ENCODE assay signal across 25 mouse cellular contexts in genomic region chr17:75263336-75263990, GRCm38 (mm10).
DNase-seq lines count a peak whose midpoint lies in the region; ATAC-seq and TF ChIP-seq lines count a peak whose summit lies in the region.
"Had no signal": no experiment of that assay in that cellular context is flagged by ENCODE, and none has a peak within 500 bp of the region (broad histone marks: within the 10 kb centered on the region; RNA-seq: fewer than 3 reads in every experiment).

No protein-coding gene starts in this region.

- H3K4me2 ChIP-seq in hindbrain, embryonic 16.5 days (ENCODE audit: low read length) = no peak overlapping the region
- H3K4me2 ChIP-seq in kidney, embryonic 15.5 days = no peak overlapping the region
- H3K4me2 ChIP-seq in CH12.LX (ENCODE audit: insufficient read depth, low read depth, poor library complexity, severe bottlenecking) = no peak overlapping the region
- H3K4me2 ChIP-seq: forebrain, embryonic 12.5 days; hindbrain, embryonic 15.5 days; intestine, embryonic 15.5 days; limb, embryonic 13.5 days; lung, embryonic 14.5 days; neural tube, embryonic 12.5 days; stomach, embryonic 15.5 days had no signal

- H3K79me2 ChIP-seq in CH12.LX (replicated peaks; ENCODE audit: control insufficient read depth, extremely low read depth, insufficient read depth, poor library complexity, severe bottlenecking) = no peaks in the 10 kb centered on the region

- no peaks in the 10 kb centered on the region for H3K36me3 ChIP-seq in hindbrain, embryonic 10.5 days
- no peaks in the 10 kb centered on the region for H3K36me3 ChIP-seq in hindbrain, embryonic 16.5 days (ENCODE audit: control insufficient read depth, insufficient read depth, low read length)
- peaks cover 21% of the 10 kb centered on the region; the same call in 1 of the 2 replicates for H3K36me3 ChIP-seq in kidney, embryonic 15.5 days
- H3K36me3 ChIP-seq in CH12.LX (replicated peaks in 1 of 2; ENCODE audit: control insufficient read depth in 1 of 2, insufficient read depth in 1 of 2, low read length in 1 of 2) = peaks cover 0 to 3% of the 10 kb centered on the region in 2 experiments
- H3K36me3 ChIP-seq: forebrain, embryonic 12.5 days; hindbrain, embryonic 15.5 days; intestine, embryonic 15.5 days; neural tube, embryonic 12.5 days; stomach, embryonic 15.5 days had no signal

- no peak for TF ChIP-seq RAD21 in CH12.LX (IDR thresholded peaks at IDR 0.05; ENCODE audit: low read depth, low read length)

- no peak for TF ChIP-seq POLR2A in CH12.LX (IDR thresholded peaks at IDR 0.05; ENCODE audit: low read depth, low read length)

- peaks cover 7% of the 10 kb centered on the region; the same call in 1 of the 2 replicates for H3K4me1 ChIP-seq in hindbrain, embryonic 10.5 days (replicated peaks)
- H3K4me1 ChIP-seq in hindbrain, embryonic 16.5 days (ENCODE audit: control insufficient read depth, insufficient read depth, low read depth, low read length) = no peaks in the 10 kb centered on the region
- no peaks in the 10 kb centered on the region for H3K4me1 ChIP-seq in kidney, embryonic 15.5 days
- H3K4me1 ChIP-seq in CH12.LX (ENCODE audit: control insufficient read depth in 1 of 2, insufficient read depth in 2 of 2) = peaks cover 0 to 22% of the 10 kb centered on the region in 2 experiments; a peak in 2 of 4 replicates
- H3K4me1 ChIP-seq: forebrain, embryonic 12.5 days; hindbrain, embryonic 15.5 days; intestine, embryonic 15.5 days; neural tube, embryonic 12.5 days; stomach, embryonic 15.5 days had no signal

- DNase-seq in hindbrain, embryonic 10.5 days (ENCODE audit: low spot score) = peak; percentile 13
- peak; percentile 14 for DNase-seq in kidney, postnatal 14 days
- no peak for DNase-seq in CH12.LX (ENCODE audit: extremely low read depth)
- peak; percentile 70 for DNase-seq in fibroblast of lung, adult 2 months (ENCODE audit: low read depth)
- DNase-seq in thymus, postnatal 14 days = no peak
- DNase-seq in ovary, postnatal 14 days (ENCODE audit: low spot score) = no peak
- DNase-seq: adrenal gland, adult 8-10 months; B cell, adult 2 months; cerebellum, adult 11-12 months; cerebellum, postnatal 10 days; gastrocnemius, postnatal 36 days; layer of hippocampus, postnatal 36 days; lung, embryonic 14.5 days; midbrain, embryonic 14.5 days; thymus, postnatal 36 days had no signal

- TF ChIP-seq CTCF in CH12.LX (conservative IDR thresholded peaks at IDR 0.05 in 1 of 2, IDR thresholded peaks at IDR 0.05 in 1 of 2; ENCODE audit: low read depth in 2 of 2, low read length in 2 of 2) = no peak

- 60% methylated on average over 3 of the region's 3 CpGs for WGBS in hindbrain, embryonic 10.5 days
- 26% methylated on average over 3 of the region's 3 CpGs for WGBS in hindbrain, embryonic 16.5 days
- 86% methylated on average over 3 of the region's 3 CpGs for WGBS in kidney, embryonic 15.5 days

- in situ Hi-C loops in CH12.LX (cut with MboI; ENCODE audit: low pct_ligation_motif_present, low pct_unique_long_range_greater_than_20kb, low sequenced_read_pairs) = no loop called here

- no peaks in the 10 kb centered on the region for H3K9me3 ChIP-seq in hindbrain, embryonic 10.5 days
- no peaks in the 10 kb centered on the region for H3K9me3 ChIP-seq in hindbrain, embryonic 16.5 days (ENCODE audit: control insufficient read depth, low read length)
- 0 out of 2 replicates have a peak, but pooled peaks cover 4% of the 10 kb centered on the region for H3K9me3 ChIP-seq in kidney, embryonic 15.5 days (replicated peaks)
- no peaks in the 10 kb centered on the region for H3K9me3 ChIP-seq in CH12.LX (replicated peaks; ENCODE audit: low read length)
- H3K9me3 ChIP-seq: forebrain, embryonic 12.5 days; hindbrain, embryonic 15.5 days; intestine, embryonic 15.5 days; limb, embryonic 13.5 days; neural tube, embryonic 12.5 days; stomach, embryonic 15.5 days had no signal

- no peak overlapping the region for H3K27ac ChIP-seq in hindbrain, embryonic 10.5 days
- H3K27ac ChIP-seq in hindbrain, embryonic 16.5 days (ENCODE audit: low read depth, low read length) = no peak overlapping the region
- H3K27ac ChIP-seq in kidney, embryonic 15.5 days = no peak overlapping the region
- H3K27ac ChIP-seq in CH12.LX (ENCODE audit: insufficient read depth, low read depth) = no peak overlapping the region
- H3K27ac ChIP-seq: forebrain, embryonic 12.5 days; hindbrain, embryonic 15.5 days; intestine, embryonic 15.5 days; limb, embryonic 13.5 days; liver, embryonic 14.5 days; neural tube, embryonic 12.5 days; stomach, embryonic 15.5 days had no signal

- dilution Hi-C loops in CH12.LX (cut with MboI; ENCODE audit: extremely low pct_ligation_motif_present, extremely low pct_unique_long_range_greater_than_20kb, low sequenced_read_pairs) = no loop called here

- ATAC-seq in hindbrain, embryonic 16.5 days = no peak
- no peak for ATAC-seq in kidney, embryonic 15.5 days (replicated peaks; ENCODE audit: low FRiP score)
- ATAC-seq: activated CD4-positive, CD25-positive, alpha-beta regulatory T cell, adult 4 months; intestine, embryonic 15.5 days had no signal

- H3K4me3 ChIP-seq in hindbrain, embryonic 10.5 days = no peak overlapping the region
- no peak overlapping the region for H3K4me3 ChIP-seq in hindbrain, embryonic 16.5 days (ENCODE audit: low read length)
- no peak overlapping the region for H3K4me3 ChIP-seq in kidney, embryonic 15.5 days (replicated peaks)
- H3K4me3 ChIP-seq in CH12.LX (replicated peaks in 1 of 3; ENCODE audit: low read depth in 2 of 3, low read length in 2 of 3, poor library complexity in 1 of 3) = no peak overlapping the region
- H3K4me3 ChIP-seq: forebrain, embryonic 12.5 days; hindbrain, embryonic 15.5 days; intestine, embryonic 15.5 days; limb, embryonic 13.5 days; neural tube, embryonic 12.5 days; stomach, embryonic 15.5 days had no signal

- no peak for TF ChIP-seq EP300 in CH12.LX (IDR thresholded peaks at IDR 0.05; ENCODE audit: low read length)

- H3K27me3 ChIP-seq in hindbrain, embryonic 10.5 days (ENCODE audit: insufficient read depth, poor library complexity, severe bottlenecking) = peaks cover 8% of the 10 kb centered on the region; the same call in 1 of the 2 replicates
- H3K27me3 ChIP-seq in hindbrain, embryonic 16.5 days (replicated peaks; ENCODE audit: control insufficient read depth, insufficient read depth, low read length) = no peaks in the 10 kb centered on the region
- H3K27me3 ChIP-seq in kidney, embryonic 15.5 days = no peaks in the 10 kb centered on the region
- H3K27me3 ChIP-seq in CH12.LX (replicated peaks) = no peaks in the 10 kb centered on the region
- H3K27me3 ChIP-seq: forebrain, embryonic 12.5 days; hindbrain, embryonic 15.5 days; intestine, embryonic 15.5 days; limb, embryonic 13.5 days; neural tube, embryonic 12.5 days; stomach, embryonic 15.5 days had no signal

- no peak overlapping the region for H3K9ac ChIP-seq in hindbrain, embryonic 16.5 days (ENCODE audit: low read depth, low read length)
- H3K9ac ChIP-seq in kidney, embryonic 15.5 days = no peak overlapping the region
- H3K9ac ChIP-seq in CH12.LX (ENCODE audit: insufficient read depth, low read depth) = no peak overlapping the region
- H3K9ac ChIP-seq: forebrain, embryonic 12.5 days; hindbrain, embryonic 15.5 days; intestine, embryonic 15.5 days; limb, embryonic 13.5 days; liver, embryonic 14.5 days; lung, embryonic 14.5 days; neural tube, embryonic 12.5 days; stomach, embryonic 15.5 days had no signal

TF ChIP-seq in CH12.LX, 34 proteins besides CTCF, POLR2A, EP300 and RAD21:
- TF ChIP-seq MAX (IDR thresholded peaks at IDR 0.05; ENCODE audit: low read length) (no peak), E2F4 (IDR thresholded peaks at IDR 0.05; ENCODE audit: insufficient replicate concordance, low read depth, low read length) (no peak), ZKSCAN1 (IDR thresholded peaks at IDR 0.05; ENCODE audit: borderline replicate concordance, low read depth, low read length) (no peak), UBTF (IDR thresholded peaks at IDR 0.05; ENCODE audit: low read depth, low read length) (no peak), MXI1 (IDR thresholded peaks at IDR 0.05; ENCODE audit: low read depth, low read length) (no peak), IRF4 (IDR thresholded peaks at IDR 0.05; ENCODE audit: low read depth, low read length) (no peak), MYC (IDR thresholded peaks at IDR 0.05; ENCODE audit: low read depth, low read length) (no peak), ZNF384 (IDR thresholded peaks at IDR 0.05; ENCODE audit: low read depth, low read length) (peak; percentile 39), TBP (conservative IDR thresholded peaks at IDR 0.05; ENCODE audit: low read depth, low read length) (no peak)

Comparison
In these comparisons a context has a peak if more than half of its experiments do, and no peak if none do; other contexts are left out.
1. DNase-seq: peak in hindbrain, embryonic 10.5 days (single experiment), kidney, postnatal 14 days (single experiment) and fibroblast of lung, adult 2 months (single experiment); none in CH12.LX (single experiment), thymus, postnatal 14 days (single experiment) and ovary, postnatal 14 days (single experiment).